In genomic region chr10:86949886-86950285, GRCm38 (mm10) we compare ENCODE assay signal across 24 mouse cellular contexts. TPM values are rescaled to one million over a fixed set of nuclear protein-coding genes. Genes with fewer than 3 reads are reported as not detected.
DNase-seq lines count a peak whose midpoint lies in the region; ATAC-seq and TF ChIP-seq lines count a peak whose summit lies in the region.
"Had no signal": no experiment of that assay in that cellular context is flagged by ENCODE, and none has a peak within 500 bp of the region (broad histone marks: within the 10 kb centered on the region; RNA-seq: fewer than 3 reads in every experiment).

No protein-coding gene starts in this region.

- TF ChIP-seq EP300 in MEL (IDR thresholded peaks at IDR 0.05; ENCODE audit: low read depth in 1 of 2, low read length in 2 of 2) = peak; percentile 65 to 88; a peak in 3 of 4 replicates

- H3K27ac ChIP-seq in heart, embryonic 10.5 days = no peak overlapping the region
- no peak overlapping the region for H3K27ac ChIP-seq in heart, embryonic 12.5 days (ENCODE audit: poor library complexity, severe bottlenecking)
- H3K27ac ChIP-seq in MEL (ENCODE audit: control insufficient read depth, low read depth, low read length) = peak overlapping the region; percentile 86
- H3K27ac ChIP-seq in bone marrow macrophage, adult 2 months (ENCODE audit: insufficient read depth, low read depth, low read length) = 0 out of 2 replicates have a peak overlapping the region, but pooled peaks have one; percentile 27

- H3K4me2 ChIP-seq in heart, embryonic 12.5 days = no peak overlapping the region

- no peak for TF ChIP-seq CTCF in MEL (IDR thresholded peaks at IDR 0.05 in 2 of 3, conservative IDR thresholded peaks at IDR 0.05 in 1 of 3; ENCODE audit: control insufficient read depth in 1 of 3, insufficient read depth in 1 of 3, low read depth in 2 of 3, low read length in 3 of 3, poor library complexity in 1 of 3, severe bottlenecking in 1 of 3)
- no peak for TF ChIP-seq CTCF in bone marrow macrophage, adult 2 months (IDR thresholded peaks at IDR 0.05; ENCODE audit: low read depth, low read length)

- H3K79me2 ChIP-seq in MEL (ENCODE audit: control insufficient read depth, insufficient read depth, low read length, poor library complexity) = no peaks in the 10 kb centered on the region

- H3K4me3 ChIP-seq in heart, embryonic 10.5 days = no peak overlapping the region
- H3K4me3 ChIP-seq in heart, embryonic 12.5 days = no peak overlapping the region
- peak overlapping the region in 1 of 2 experiments; percentile 62; a peak in 3 of 4 replicates for H3K4me3 ChIP-seq in MEL (ENCODE audit: control insufficient read depth in 1 of 2, insufficient read depth in 1 of 2, low read depth in 2 of 2, low read length in 2 of 2)
- H3K4me3 ChIP-seq in bone marrow macrophage, adult 2 months (ENCODE audit: insufficient read depth, low read length) = no peak overlapping the region

- no peak for TF ChIP-seq POLR2A in MEL (IDR thresholded peaks at IDR 0.05; ENCODE audit: control insufficient read depth in 1 of 2, insufficient read depth in 1 of 2, low read depth in 1 of 2, low read length in 2 of 2, poor library complexity in 1 of 2)
- no peak for TF ChIP-seq POLR2A in bone marrow macrophage, adult 2 months (IDR thresholded peaks at IDR 0.05; ENCODE audit: borderline replicate concordance, low read depth, low read length)

- H3K9me3 ChIP-seq in heart, embryonic 10.5 days = no peaks in the 10 kb centered on the region
- no peaks in the 10 kb centered on the region for H3K9me3 ChIP-seq in heart, embryonic 12.5 days (replicated peaks)
- no peaks in the 10 kb centered on the region for H3K9me3 ChIP-seq in MEL (replicated peaks; ENCODE audit: insufficient read depth, low read length)

- no peaks in the 10 kb centered on the region; the same call in 1 of the 2 replicates for H3K4me1 ChIP-seq in heart, embryonic 10.5 days
- H3K4me1 ChIP-seq in heart, embryonic 12.5 days (replicated peaks) = no peaks in the 10 kb centered on the region
- peaks cover 17 to 20% of the 10 kb centered on the region in 2 experiments for H3K4me1 ChIP-seq in MEL (ENCODE audit: control insufficient read depth in 1 of 2, insufficient read depth in 2 of 2, low read length in 2 of 2)
- H3K4me1 ChIP-seq in bone marrow macrophage, adult 2 months (ENCODE audit: control insufficient read depth, insufficient read depth, low read length) = peaks cover 24% of the 10 kb centered on the region

- H3K9ac ChIP-seq in heart, embryonic 12.5 days = no peak overlapping the region
- H3K9ac ChIP-seq in MEL (ENCODE audit: control insufficient read depth, low read depth, low read length, poor library complexity, severe bottlenecking) = peak overlapping the region; percentile 32; the same call in 1 of the 2 replicates

- WGBS in heart, embryonic 10.5 days = 66% methylated on average over 4 of the region's 4 CpGs
- WGBS in heart, embryonic 12.5 days = 49% methylated on average over 4 of the region's 4 CpGs

- TF ChIP-seq RAD21 in MEL (IDR thresholded peaks at IDR 0.05; ENCODE audit: low read depth, low read length) = no peak

- DNase-seq in heart, adult 11 months = peak; percentile 35
- DNase-seq in heart, postnatal 4 days = no peak
- peak; percentile 65 for DNase-seq in heart, embryonic 10.5 days (ENCODE audit: low spot score)
- DNase-seq in MEL (ENCODE audit: low read depth, low spot score) = peak; percentile 57
- no peak for DNase-seq in cerebellum, postnatal 25 days
- no peak for DNase-seq in embryo, embryonic 10.5 days (ENCODE audit: low spot score)
- DNase-seq: adrenal gland, adult 2 months; adrenal gland, adult 8-10 months; adrenal gland, postnatal 10 days; adrenal gland, postnatal 14 days; adrenal gland, postnatal 25 days; adrenal gland, postnatal 36 days; B cell, adult 2 months; cerebellum, adult 11 months; cerebellum, adult 11-12 months; cerebellum, adult 18-20 months; cerebellum, adult 2 months had no signal

- H3K27me3 ChIP-seq in heart, embryonic 10.5 days (ENCODE audit: insufficient read depth, poor library complexity, severe bottlenecking) = 0 out of 2 replicates have a peak, but pooled peaks cover 5% of the 10 kb centered on the region
- 0 out of 2 replicates have a peak, but pooled peaks cover 6% of the 10 kb centered on the region for H3K27me3 ChIP-seq in heart, embryonic 12.5 days (replicated peaks)
- H3K27me3 ChIP-seq in MEL (ENCODE audit: control insufficient read depth in 1 of 2, insufficient read depth in 2 of 2, low read length in 2 of 2) = no peaks in the 10 kb centered on the region
- H3K27me3 ChIP-seq: CH12.LX, Patski had no signal

- no peak for ATAC-seq in heart, embryonic 12.5 days (ENCODE audit: insufficient number of reproducible peaks, low FRiP score)
- ATAC-seq: activated CD4-positive, CD25-positive, alpha-beta regulatory T cell, adult 4 months; CD4-positive, CD25-positive, alpha-beta regulatory T cell, adult 4 months; Patski had no signal

- H3K36me3 ChIP-seq in heart, embryonic 10.5 days = no peaks in the 10 kb centered on the region
- H3K36me3 ChIP-seq in heart, embryonic 12.5 days = no peaks in the 10 kb centered on the region
- H3K36me3 ChIP-seq in MEL (ENCODE audit: control insufficient read depth in 1 of 2, insufficient read depth in 2 of 2, low read length in 2 of 2) = peaks cover 0 to 27% of the 10 kb centered on the region in 2 experiments; a peak in 2 of 4 replicates
- H3K36me3 ChIP-seq: G1E had no signal

TF ChIP-seq in MEL, 35 proteins besides CTCF, POLR2A, EP300 and RAD21 (continues in another document):
- TF ChIP-seq SIN3A (IDR thresholded peaks at IDR 0.05; ENCODE audit: low read length) (peak; percentile 61), ZNF384 (IDR thresholded peaks at IDR 0.05; ENCODE audit: low read depth, low read length) (no peak), MYC (IDR thresholded peaks at IDR 0.05; ENCODE audit: low read depth, low read length) (no peak), HCFC1 (IDR thresholded peaks at IDR 0.05; ENCODE audit: low read depth, low read length) (no peak), SMC3 (IDR thresholded peaks at IDR 0.05; ENCODE audit: low read depth, low read length) (no peak), NRF1 (IDR thresholded peaks at IDR 0.05; ENCODE audit: insufficient read depth, low read depth, low read length, poor library complexity, severe bottlenecking) (no peak), ZKSCAN1 (IDR thresholded peaks at IDR 0.05; ENCODE audit: low read depth, low read length) (no peak), ZMIZ1 (IDR thresholded peaks at IDR 0.05; ENCODE audit: low read depth, low read length) (no peak), UBTF (IDR thresholded peaks at IDR 0.05; ENCODE audit: borderline replicate concordance, insufficient read depth, low read depth, low read length) (no peak), GATA1 (IDR thresholded peaks at IDR 0.05; ENCODE audit: low read depth, low read length) (peak; percentile 57), TAL1 (IDR thresholded peaks at IDR 0.05; ENCODE audit: low read length) (no peak), MEF2A (IDR thresholded peaks at IDR 0.05; ENCODE audit: extremely low read depth, insufficient replicate concordance, low read depth, low read length, poor library complexity, severe bottlenecking) (no peak), ZC3H11A (IDR thresholded peaks at IDR 0.05; ENCODE audit: low read depth, low read length) (no peak), GABPA (IDR thresholded peaks at IDR 0.05; ENCODE audit: low read depth, low read length) (no peak), POLR2AphosphoS5 (IDR thresholded peaks at IDR 0.05; ENCODE audit: borderline replicate concordance, low read depth, low read length) (no peak), NELFE (IDR thresholded peaks at IDR 0.05; ENCODE audit: low read depth, low read length) (no peak), MAZ (IDR thresholded peaks at IDR 0.05; ENCODE audit: low read depth, low read length) (no peak), MXI1 (IDR thresholded peaks at IDR 0.05; ENCODE audit: low read depth, low read length) (no peak), ETS1 (IDR thresholded peaks at IDR 0.05; ENCODE audit: low read depth, low read length) (peak; percentile 68), RCOR1 (IDR thresholded peaks at IDR 0.05; ENCODE audit: low read depth, low read length) (peak; percentile 58; the same call in 1 of the 2 replicates), MAX (IDR thresholded peaks at IDR 0.05; ENCODE audit: low read length) (no peak), TBP (IDR thresholded peaks at IDR 0.05; ENCODE audit: low read depth, low read length) (no peak), CHD1 (IDR thresholded peaks at IDR 0.05; ENCODE audit: low read depth, low read length) (no peak), POLR2AphosphoS2 (IDR thresholded peaks at IDR 0.05; ENCODE audit: low read length) (peak; percentile 41; the same call in 1 of the 2 replicates), KAT2A (conservative IDR thresholded peaks at IDR 0.05; ENCODE audit: low read depth, low read length) (peak; percentile 49), USF2 (IDR thresholded peaks at IDR 0.05; ENCODE audit: borderline replicate concordance in 1 of 2, insufficient read depth in 1 of 2, low read depth in 1 of 2, low read length in 2 of 2) (no peak), MAFK (IDR thresholded peaks at IDR 0.05; ENCODE audit: borderline replicate concordance, low read depth, low read length) (peak; percentile 45; the same call in 1 of the 2 replicates), ELF1 (IDR thresholded peaks at IDR 0.05; ENCODE audit: low read depth, low read length) (0 out of 2 replicates have a peak, but pooled peaks have one; percentile 12), CHD2 (IDR thresholded peaks at IDR 0.05; ENCODE audit: low read length) (no peak), MYB (IDR thresholded peaks at IDR 0.05; ENCODE audit: low read depth, low read length) (peak; percentile 44; the same call in 1 of the 2 replicates), JUND (IDR thresholded peaks at IDR 0.05; ENCODE audit: low read depth, low read length) (no peak), E2F4 (IDR thresholded peaks at IDR 0.05; ENCODE audit: borderline replicate concordance, low read depth, low read length) (no peak), USF1 (IDR thresholded peaks at IDR 0.05; ENCODE audit: low read depth, low read length) (no peak), BHLHE40 (IDR thresholded peaks at IDR 0.05; ENCODE audit: borderline replicate concordance, low read depth, low read length) (no peak)

RNA-seq across cellular contexts. Expression of gene Stab2, which starts 57.9 kb away (rescaled TPM):
- total RNA-seq in heart, postnatal 4 days (2021) = under 1 TPM; 0.12 to 0.25 TPM
- 0.71 and 4.0 TPM in 2 replicates for polyA plus RNA-seq in heart, embryonic 10.5 days (2016; fragmentation: Nextera tagmentation; extraction: Ambion mirVana)
- polyA plus RNA-seq in heart, embryonic 12.5 days (2016; fragmentation: Nextera tagmentation; extraction: Ambion mirVana) = 0.42 and 0.84 TPM in 2 replicates
- 0.73 and 1.4 TPM in 2 replicates for total RNA-seq in MEL (2012; rRNA removed)
- polyA plus RNA-seq in MEL (2012; ENCODE audit: insufficient read depth in 1 of 2, insufficient read length in 2 of 2, low read depth in 1 of 2, low replicate concordance in 2 of 2, missing spikeins in 1 of 2) = 1 to 10 TPM in 1 of 2 experiments, not detected in 1; 5.1 TPM
- polyA plus RNA-seq in bone marrow macrophage, adult 2 months (2012; ENCODE audit: insufficient read depth, insufficient read length, missing spikeins) = 0.31 and 0.63 TPM in 2 replicates
- total RNA-seq: CH12.LX had no signal
- polyA plus RNA-seq: activated CD4-positive, CD25-positive, alpha-beta regulatory T cell, adult 4 months; G1E had no signal

Comparison
In these comparisons a context has a peak if more than half of its experiments do, and no peak if none do; other contexts are left out.
1. DNase-seq: peak in heart, adult 11 months (single experiment), heart, embryonic 10.5 days (single experiment) and MEL (single experiment); none in heart, postnatal 4 days (single experiment), cerebellum, postnatal 25 days (0 of 2) and embryo, embryonic 10.5 days (single experiment).
2. H3K27ac ChIP-seq: peak in MEL (single experiment) and bone marrow macrophage, adult 2 months (single experiment); none in heart, embryonic 10.5 days (single experiment) and heart, embryonic 12.5 days (single experiment).